Mouse (Mus musculus): ENCODE results near the gene Atp5g2.

DNA sequence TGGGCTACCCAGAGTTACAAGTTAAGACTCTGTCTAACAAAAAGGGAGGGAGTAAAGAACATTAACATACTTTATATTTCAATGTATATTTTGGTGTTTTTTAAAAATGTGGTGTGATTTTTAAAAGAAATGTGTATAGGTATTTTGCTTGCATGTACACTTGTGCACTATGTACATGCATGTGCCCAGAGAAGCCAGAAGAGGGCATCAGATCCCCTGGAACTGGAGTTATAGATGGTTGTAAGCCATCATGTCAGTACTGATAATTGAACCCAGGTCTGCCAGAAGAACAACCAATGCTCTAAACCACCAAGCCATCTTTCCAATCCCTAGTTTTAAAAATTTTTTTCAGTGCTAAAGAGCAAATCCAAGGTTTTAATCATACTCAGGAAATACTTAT is 59.2 kb downstream of the Atp5g2 start:
- TF ChIP-seq CHD2 (IDR thresholded peaks at IDR 0.05; ENCODE audit: low read depth, low read length) (no peak), ZNF384 (IDR thresholded peaks at IDR 0.05; ENCODE audit: low read depth, low read length) (no peak), MAFK (IDR thresholded peaks at IDR 0.05; ENCODE audit: insufficient read depth, low read depth, low read length) (no peak), ZC3H11A (IDR thresholded peaks at IDR 0.05; ENCODE audit: borderline replicate concordance, low read depth, low read length) (no peak), HCFC1 (IDR thresholded peaks at IDR 0.05; ENCODE audit: borderline replicate concordance, insufficient read depth, low read length) (no peak)

All from ES-E14 (cell line).